Mouse (Mus musculus) c-Kit-positive CD71-positive TER-119-positive erythroid progenitor cells, embryonic 14.5 days (primary cell): ENCODE measurements around the gene Tuba3a.

Experiments used
- DNase-seq: peaks from one replicate; pipeline ENCODE4 v3.0.0-alpha.2; 2013; ENCODE audit warnings: low spot score

Tuba3a gene

GRCm38 (mm10) chr6:125231117-125232044 is 54.5 kb downstream of the Tuba3a start, which contains the start of gene Tapbpl:
Gene Tapbpl, minus strand, starts transcription at chr6:125231860.
- DNase-seq: peak; percentile 52

GRCm38 (mm10) chr6:125230571-125230970 is 55.3 kb downstream of the Tuba3a start:
- no peak for DNase-seq
